Mouse (Mus musculus): ENCODE results near the gene Mmp15. TPM values are rescaled to one million over a fixed set of nuclear protein-coding genes. Genes with fewer than 3 reads are reported as not detected.

Mmp15 gene
- total and polyA plus RNA-seq, 3 experiments: 53.4 to 67.5 (median 56.7) TPM

DNA sequence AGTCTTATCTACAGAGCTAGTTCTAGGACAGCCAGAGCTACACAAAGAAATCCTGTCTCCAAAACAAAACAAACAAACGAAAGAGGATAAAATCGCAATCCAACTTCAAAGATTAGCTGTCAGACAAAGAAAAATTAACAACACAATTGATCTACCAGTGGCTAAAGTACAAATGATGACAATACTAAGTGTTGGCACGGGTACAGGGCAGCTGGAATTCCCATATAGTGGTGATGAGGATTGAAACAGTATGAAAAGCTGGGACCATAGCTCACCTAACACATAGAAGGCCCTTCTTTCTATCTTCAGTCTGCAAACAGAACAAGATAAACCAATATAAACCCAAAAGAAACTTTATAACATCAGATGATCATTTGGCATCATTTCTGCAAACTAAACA, 29.5 kb downstream of the Mmp15 start:
- DNase-seq: peak in 1 of 2 experiments; percentile 56
- intact Hi-C loops (cut with DNase I): loop anchor here (1.0 to 2.0 kb wide), 2 partner anchors 11 to 47 kb away; no protein-coding TSS in a partner anchor

DNA sequence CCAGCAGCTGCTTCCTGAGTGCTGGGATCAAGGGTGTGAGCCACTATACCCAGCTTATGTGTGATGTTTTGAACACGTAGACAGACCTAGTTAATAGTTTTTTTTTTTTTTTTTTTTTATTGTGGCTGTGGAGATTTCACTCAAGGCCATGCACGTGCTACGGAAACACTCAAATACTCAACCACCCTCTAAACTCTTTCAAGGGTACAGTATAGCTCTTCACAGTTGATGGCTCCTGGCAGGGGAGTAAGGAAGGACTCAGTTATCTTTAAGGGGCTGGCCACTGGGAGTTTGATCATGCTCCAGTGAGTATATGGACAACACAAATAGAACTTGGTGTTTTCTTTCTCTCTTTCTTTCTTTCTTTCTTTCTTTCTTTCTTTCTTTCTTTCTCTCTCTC, 32.4 kb downstream of the Mmp15 start:
- Histone ChIP-seq H3K4me1 (ENCODE audit: control insufficient read depth, insufficient read depth, low read length) (peaks cover 1% of the 10 kb centered on the region; the same call in 1 of the 2 replicates), H3K79me2 (replicated peaks; ENCODE audit: control insufficient read depth, insufficient read depth, low read length) (no peaks in the 10 kb centered on the region), H3K4me3 (no peak overlapping the region), H3K36me3 (ENCODE audit: control insufficient read depth, insufficient read depth, low read length) (peaks cover 6% of the 10 kb centered on the region; the same call in 1 of the 2 replicates), H3K9ac (ENCODE audit: low read depth, low read length) (no peak overlapping the region), H3K27me3 (ENCODE audit: control insufficient read depth, insufficient read depth, low read length) (no peaks in the 10 kb centered on the region), H3K27ac (no peak overlapping the region)
- DNase-seq: no peak
- WGBS: 78% methylated on average over 3 of the region's 3 CpGs
- TF ChIP-seq POLR2A (IDR thresholded peaks at IDR 0.05; ENCODE audit: insufficient read depth, low read depth, low read length) (no peak), CTCF (IDR thresholded peaks at IDR 0.05) (no peak), EP300 (IDR thresholded peaks at IDR 0.05; ENCODE audit: insufficient read depth, low read depth, low read length) (no peak)
- intact Hi-C loops (cut with DNase I): no loop called here

More for the DNA sequence above, 29.5 kb downstream of the Mmp15 start:
- TF ChIP-seq POLR2A (IDR thresholded peaks at IDR 0.05; ENCODE audit: insufficient read depth, low read depth, low read length) (no peak), EP300 (IDR thresholded peaks at IDR 0.05; ENCODE audit: insufficient read depth, low read depth, low read length) (no peak), CTCF (IDR thresholded peaks at IDR 0.05) (no peak)
- Histone ChIP-seq H3K4me3 (no peak overlapping the region), H3K27ac (peak overlapping the region; percentile 70), H3K36me3 (ENCODE audit: control insufficient read depth, insufficient read depth, low read length) (peaks cover 6% of the 10 kb centered on the region; the same call in 1 of the 2 replicates), H3K9ac (ENCODE audit: low read depth, low read length) (no peak overlapping the region), H3K27me3 (ENCODE audit: control insufficient read depth, insufficient read depth, low read length) (no peaks in the 10 kb centered on the region), H3K4me1 (ENCODE audit: control insufficient read depth, insufficient read depth, low read length) (peaks cover 15% of the 10 kb centered on the region), H3K79me2 (replicated peaks; ENCODE audit: control insufficient read depth, insufficient read depth, low read length) (no peaks in the 10 kb centered on the region)
- WGBS: 40% methylated on average over 3 of the region's 3 CpGs

DNA sequence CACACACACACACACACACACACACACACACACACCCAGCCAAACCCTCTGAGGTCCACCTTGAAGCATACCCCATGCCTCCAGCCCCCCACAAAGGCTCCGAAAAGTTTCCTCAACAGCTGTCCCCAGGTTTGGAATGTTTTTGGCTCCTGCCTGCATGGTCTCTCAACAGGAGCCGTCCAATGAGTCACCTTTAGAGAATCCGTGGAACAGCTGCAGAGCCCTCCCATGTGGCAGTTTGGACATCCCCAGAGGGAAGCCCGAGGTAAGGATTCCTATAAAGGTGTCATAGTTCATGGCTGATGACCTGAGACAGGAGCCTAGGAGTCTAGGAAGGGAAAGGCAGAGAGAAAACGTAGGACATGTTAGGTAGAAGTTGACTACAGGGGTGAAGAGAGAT, 34.0 kb downstream of the Mmp15 start:
- no peak overlapping the region for H3K27ac ChIP-seq
- no peaks in the 10 kb centered on the region for H3K79me2 ChIP-seq (replicated peaks; ENCODE audit: control insufficient read depth, insufficient read depth, low read length)
- H3K27me3 ChIP-seq (ENCODE audit: control insufficient read depth, insufficient read depth, low read length): no peaks in the 10 kb centered on the region
- H3K9ac ChIP-seq (ENCODE audit: low read depth, low read length): no peak overlapping the region
- no peak for TF ChIP-seq POLR2A (IDR thresholded peaks at IDR 0.05; ENCODE audit: insufficient read depth, low read depth, low read length)
- intact Hi-C loops (cut with DNase I): no loop called here
- peaks cover 3% of the 10 kb centered on the region; the same call in 1 of the 2 replicates for H3K4me1 ChIP-seq (ENCODE audit: control insufficient read depth, insufficient read depth, low read length)
- 45% methylated on average over 5 of the region's 5 CpGs for WGBS
- peaks cover 2% of the 10 kb centered on the region; the same call in 1 of the 2 replicates for H3K36me3 ChIP-seq (ENCODE audit: control insufficient read depth, insufficient read depth, low read length)
- H3K4me3 ChIP-seq: no peak overlapping the region
- DNase-seq: no peak

DNA sequence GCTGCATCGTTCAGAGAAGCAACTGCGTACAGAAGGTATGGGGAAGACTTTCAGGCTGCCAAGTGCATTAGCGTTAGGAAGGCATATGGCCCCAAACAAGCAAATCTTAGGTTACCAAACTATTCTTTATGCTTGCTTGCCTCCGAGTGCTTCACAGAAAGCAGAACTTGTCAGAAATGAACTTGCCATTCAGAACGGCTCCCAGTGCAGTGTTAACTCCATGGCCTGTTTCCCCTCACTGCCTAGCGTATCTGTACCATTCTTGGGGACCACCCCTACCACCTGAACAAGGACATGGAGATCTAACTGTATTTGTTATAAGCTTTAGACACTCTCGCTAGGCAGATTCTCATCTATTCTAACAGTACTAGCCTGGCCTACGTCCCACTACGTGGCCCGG, 35.2 kb downstream of the Mmp15 start:
- H3K79me2 ChIP-seq (replicated peaks; ENCODE audit: control insufficient read depth, insufficient read depth, low read length): no peaks in the 10 kb centered on the region
- intact Hi-C loops (cut with DNase I): no loop called here
- H3K27ac ChIP-seq: no peak overlapping the region
- H3K36me3 ChIP-seq (ENCODE audit: control insufficient read depth, insufficient read depth, low read length): no peaks in the 10 kb centered on the region
- H3K9ac ChIP-seq (ENCODE audit: low read depth, low read length): no peak overlapping the region
- 92% methylated on average over 10 of the region's 10 CpGs for WGBS
- no peaks in the 10 kb centered on the region for H3K27me3 ChIP-seq (ENCODE audit: control insufficient read depth, insufficient read depth, low read length)
- H3K4me1 ChIP-seq (ENCODE audit: control insufficient read depth, insufficient read depth, low read length): peaks cover 9% of the 10 kb centered on the region
- no peak for DNase-seq
- no peak overlapping the region for H3K4me3 ChIP-seq
- TF ChIP-seq CTCF (IDR thresholded peaks at IDR 0.05) (no peak), EP300 (IDR thresholded peaks at IDR 0.05; ENCODE audit: insufficient read depth, low read depth, low read length) (no peak)

DNA sequence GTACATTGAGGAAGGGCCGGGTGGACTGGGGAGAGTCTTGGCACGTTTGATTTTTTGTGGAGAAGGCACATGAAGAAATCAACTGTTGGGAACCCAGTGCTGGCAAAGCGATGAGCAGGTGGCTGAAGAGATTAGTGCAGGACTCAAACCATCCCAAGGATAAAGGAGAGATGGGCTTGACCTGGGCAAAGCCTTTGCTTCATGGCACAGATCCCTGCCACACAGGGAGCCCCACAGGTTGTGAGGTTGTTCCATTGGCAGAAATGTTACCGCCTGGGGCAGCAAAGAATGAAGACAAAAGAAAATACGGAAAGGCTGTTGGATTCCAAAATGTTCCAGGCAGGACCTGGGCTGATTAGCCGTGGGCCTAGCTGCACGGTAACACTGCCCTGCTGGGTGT, 35.9 kb downstream of the Mmp15 start:
- peaks cover 13% of the 10 kb centered on the region for H3K4me1 ChIP-seq (ENCODE audit: control insufficient read depth, insufficient read depth, low read length)
- no peak for DNase-seq
- H3K79me2 ChIP-seq (replicated peaks; ENCODE audit: control insufficient read depth, insufficient read depth, low read length): no peaks in the 10 kb centered on the region
- 88% methylated on average over 7 of the region's 7 CpGs for WGBS
- H3K27ac ChIP-seq: no peak overlapping the region
- no peak overlapping the region for H3K9ac ChIP-seq (ENCODE audit: low read depth, low read length)
- no peaks in the 10 kb centered on the region for H3K27me3 ChIP-seq (ENCODE audit: control insufficient read depth, insufficient read depth, low read length)
- TF ChIP-seq POLR2A (IDR thresholded peaks at IDR 0.05; ENCODE audit: insufficient read depth, low read depth, low read length): no peak
- TF ChIP-seq CTCF (IDR thresholded peaks at IDR 0.05): no peak
- TF ChIP-seq EP300 (IDR thresholded peaks at IDR 0.05; ENCODE audit: insufficient read depth, low read depth, low read length): no peak
- intact Hi-C loops (cut with DNase I): no loop called here
- H3K4me3 ChIP-seq: no peak overlapping the region
- H3K36me3 ChIP-seq (ENCODE audit: control insufficient read depth, insufficient read depth, low read length): no peaks in the 10 kb centered on the region

DNA sequence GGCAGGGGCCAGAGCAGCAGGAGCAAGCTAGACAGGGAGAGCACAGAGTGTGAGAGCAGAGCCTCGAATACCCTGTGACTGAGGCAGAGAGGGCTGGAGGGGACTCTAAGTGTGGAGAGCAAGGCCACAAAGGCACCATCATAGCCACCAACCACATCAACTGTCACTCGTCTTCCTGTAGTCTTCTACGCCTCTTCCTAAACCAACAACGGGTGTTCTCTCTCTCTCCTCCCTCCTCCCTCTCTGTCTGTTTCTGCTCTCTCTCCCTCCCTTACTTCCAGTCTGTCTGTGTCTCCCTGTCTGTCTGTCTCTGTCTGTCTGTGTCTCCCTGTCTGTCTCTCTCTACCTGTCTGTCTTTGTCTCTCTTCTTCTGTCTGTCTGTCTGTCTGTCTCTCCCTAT, 38.2 kb downstream of the Mmp15 start:
- TF ChIP-seq EP300 (IDR thresholded peaks at IDR 0.05; ENCODE audit: insufficient read depth, low read depth, low read length) (no peak), CTCF (IDR thresholded peaks at IDR 0.05) (no peak), POLR2A (IDR thresholded peaks at IDR 0.05; ENCODE audit: insufficient read depth, low read depth, low read length) (no peak)
- WGBS: 46% methylated on average over 4 of the region's 4 CpGs
- Histone ChIP-seq H3K4me3 (no peak overlapping the region), H3K9ac (ENCODE audit: low read depth, low read length) (no peak overlapping the region), H3K36me3 (ENCODE audit: control insufficient read depth, insufficient read depth, low read length) (no peaks in the 10 kb centered on the region), H3K4me1 (ENCODE audit: control insufficient read depth, insufficient read depth, low read length) (peaks cover 24% of the 10 kb centered on the region), H3K79me2 (replicated peaks; ENCODE audit: control insufficient read depth, insufficient read depth, low read length) (no peaks in the 10 kb centered on the region), H3K27me3 (ENCODE audit: control insufficient read depth, insufficient read depth, low read length) (no peaks in the 10 kb centered on the region), H3K27ac (no peak overlapping the region; the same call in 1 of the 2 replicates)
- DNase-seq: no peak
- intact Hi-C loops (cut with DNase I): loop anchor here (5.0 kb wide), 1 partner anchor 37 kb away; no protein-coding TSS in a partner anchor
